Mouse (Mus musculus): Measurements from ENCODE around the gene Qrich2. TPM values are rescaled to one million over a fixed set of nuclear protein-coding genes. Genes with fewer than 3 reads are reported as not detected.
A peak's percentile ranks its signal among the peaks of the same experiment; 100 is the strongest.

Qrich2 gene
- polyA plus RNA-seq, 1 experiment from 2014 or later: not detected

- H3K4me2 ChIP-seq: peak overlapping the region; percentile 97
- H3K27ac ChIP-seq: peak overlapping the region; percentile 78
- H3K4me1 ChIP-seq (replicated peaks): peaks cover 35% of the 10 kb centered on the region
- no peaks in the 10 kb centered on the region for H3K27me3 ChIP-seq
- peak overlapping the region; percentile 93 for H3K9ac ChIP-seq
- under 1% methylated on average over 39 of the region's 39 CpGs for WGBS (ENCODE audit: insufficient replicate concordance)
- DNase-seq (peak; percentile 26), ATAC-seq (ENCODE audit: low read depth) (peak; percentile 35)
- no peaks in the 10 kb centered on the region for H3K9me3 ChIP-seq (replicated peaks)
- peak overlapping the region; percentile 95 for H3K4me3 ChIP-seq (replicated peaks)
- peaks cover 34% of the 10 kb centered on the region for H3K36me3 ChIP-seq
Measured at GRCm38 (mm10) chr11:116489771-116490231, 23.8 kb upstream of the Qrich2 start.

- Histone ChIP-seq H3K9me3 (replicated peaks) (no peaks in the 10 kb centered on the region), H3K9ac (peak overlapping the region; percentile 93), H3K4me1 (replicated peaks) (peaks cover 31% of the 10 kb centered on the region), H3K36me3 (peaks cover 42% of the 10 kb centered on the region), H3K4me3 (replicated peaks) (peak overlapping the region; percentile 95), H3K27me3 (no peaks in the 10 kb centered on the region), H3K4me2 (peak overlapping the region; percentile 97), H3K27ac (no peak overlapping the region; the same call in 1 of the 2 replicates)
- DNase-seq (no peak), ATAC-seq (ENCODE audit: low read depth) (no peak)
- 62% methylated on average over 14 of the region's 14 CpGs for WGBS (ENCODE audit: insufficient replicate concordance)
Measured at GRCm38 (mm10) chr11:116488693-116489375, 22.8 kb upstream of the Qrich2 start.

DNA sequence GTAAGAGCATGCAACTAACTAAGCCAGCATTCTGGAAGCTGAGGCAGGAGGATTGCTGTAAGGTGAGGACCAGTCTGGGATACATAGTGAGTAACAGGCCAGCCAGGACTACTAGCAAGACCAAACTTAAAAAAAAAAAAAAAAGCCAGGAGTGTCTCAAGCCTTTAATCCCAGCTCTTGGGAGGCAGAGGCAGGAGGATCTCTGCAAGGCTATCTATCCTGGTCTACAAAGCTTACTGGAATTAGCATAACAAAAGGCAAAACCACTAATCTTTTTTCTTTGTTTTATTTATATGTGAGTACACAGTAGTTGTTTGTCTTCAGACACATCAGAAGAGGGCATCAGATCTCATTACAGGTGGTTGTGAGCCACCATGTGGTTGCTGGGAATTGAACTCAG lies 22.2 kb upstream of the Qrich2 start:
- Histone ChIP-seq H3K27me3 (no peaks in the 10 kb centered on the region), H3K4me3 (replicated peaks) (no peak overlapping the region), H3K4me1 (replicated peaks) (peaks cover 28% of the 10 kb centered on the region), H3K9me3 (replicated peaks) (no peaks in the 10 kb centered on the region), H3K36me3 (peaks cover 48% of the 10 kb centered on the region), H3K9ac (no peak overlapping the region), H3K27ac (no peak overlapping the region), H3K4me2 (no peak overlapping the region)
- no peak for ATAC-seq (ENCODE audit: low read depth)
- DNase-seq: no peak

DNA sequence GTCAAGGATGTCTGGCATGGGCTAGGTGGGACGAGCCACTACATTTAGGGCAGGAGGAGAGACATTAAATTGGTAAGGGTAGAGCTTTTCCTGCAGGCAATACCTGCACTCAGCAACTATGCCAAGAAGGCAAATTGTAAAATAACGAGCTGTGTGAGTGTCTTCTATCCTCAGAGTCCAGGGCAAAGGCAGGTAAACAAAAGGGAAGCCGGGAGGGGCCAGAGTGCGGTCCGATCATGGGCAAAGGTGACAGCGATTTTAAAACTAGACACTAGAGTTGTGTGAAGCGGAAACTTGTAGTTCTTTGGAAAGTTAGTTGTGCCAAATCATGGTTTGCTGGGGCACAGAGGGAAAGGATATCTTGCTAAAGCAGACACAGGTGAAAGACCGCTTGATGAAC lies 18.2 kb upstream of the Qrich2 start:
- Histone ChIP-seq H3K9me3 (replicated peaks) (no peaks in the 10 kb centered on the region), H3K27ac (peak overlapping the region; percentile 19), H3K27me3 (no peaks in the 10 kb centered on the region), H3K9ac (no peak overlapping the region), H3K4me3 (replicated peaks) (no peak overlapping the region), H3K36me3 (peaks cover 84% of the 10 kb centered on the region), H3K4me2 (no peak overlapping the region), H3K4me1 (replicated peaks) (peaks cover 21% of the 10 kb centered on the region)
- 71% methylated on average over 8 of the region's 8 CpGs for WGBS (ENCODE audit: insufficient replicate concordance)
- ATAC-seq (ENCODE audit: low read depth) (no peak), DNase-seq (no peak)

DNA sequence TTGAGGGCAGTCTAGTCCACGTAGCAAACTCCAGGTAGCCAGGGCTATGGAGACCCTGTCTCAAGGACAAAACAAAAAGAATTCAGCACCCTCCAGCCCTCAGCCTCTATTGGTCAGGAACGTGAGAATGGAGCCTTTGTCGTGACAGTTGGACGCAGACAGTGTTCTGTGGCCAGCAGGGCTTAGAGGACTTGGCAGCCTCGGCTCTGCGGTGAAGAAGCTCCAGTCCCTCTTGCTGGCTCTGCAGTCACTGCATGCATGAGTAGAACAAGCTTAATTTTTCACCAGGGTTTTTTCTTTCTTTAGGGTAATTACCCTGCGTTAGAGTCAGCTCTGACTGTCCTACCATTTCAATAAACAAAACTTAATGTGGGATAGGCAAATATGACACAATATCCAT lies 15.7 kb upstream of the Qrich2 start:
- 82% methylated on average over 7 of the region's 7 CpGs for WGBS (ENCODE audit: insufficient replicate concordance)
- Histone ChIP-seq H3K4me3 (replicated peaks) (no peak overlapping the region), H3K9ac (no peak overlapping the region), H3K4me1 (replicated peaks) (peaks cover 17% of the 10 kb centered on the region; the same call in 1 of the 2 replicates), H3K36me3 (peaks cover 95% of the 10 kb centered on the region), H3K4me2 (no peak overlapping the region), H3K27me3 (no peaks in the 10 kb centered on the region), H3K27ac (no peak overlapping the region), H3K9me3 (replicated peaks) (no peaks in the 10 kb centered on the region)
- DNase-seq (no peak), ATAC-seq (ENCODE audit: low read depth) (no peak)

GRCm38 (mm10) chr11:116480975-116481374 lies 14.9 kb upstream of the Qrich2 start:
- DNase-seq: no peak
- no peak overlapping the region for H3K4me3 ChIP-seq (replicated peaks)
- H3K27ac ChIP-seq: no peak overlapping the region
- no peak overlapping the region for H3K9ac ChIP-seq
- no peaks in the 10 kb centered on the region for H3K9me3 ChIP-seq (replicated peaks)
- peaks cover 95% of the 10 kb centered on the region for H3K36me3 ChIP-seq
- no peak overlapping the region for H3K4me2 ChIP-seq
- no peak for ATAC-seq (ENCODE audit: low read depth)
- 88% methylated on average over 8 of the region's 8 CpGs for WGBS (ENCODE audit: insufficient replicate concordance)
- no peaks in the 10 kb centered on the region for H3K27me3 ChIP-seq
- peaks cover 17% of the 10 kb centered on the region; the same call in 1 of the 2 replicates for H3K4me1 ChIP-seq (replicated peaks)

- DNase-seq (no peak), ATAC-seq (ENCODE audit: low read depth) (no peak)
- H3K9ac ChIP-seq: no peak overlapping the region
- H3K27ac ChIP-seq: no peak overlapping the region
- H3K4me2 ChIP-seq: no peak overlapping the region
- no peak overlapping the region for H3K4me3 ChIP-seq (replicated peaks)
- H3K4me1 ChIP-seq (replicated peaks): peaks cover 17% of the 10 kb centered on the region; the same call in 1 of the 2 replicates
- H3K27me3 ChIP-seq: no peaks in the 10 kb centered on the region
- no peaks in the 10 kb centered on the region for H3K9me3 ChIP-seq (replicated peaks)
- 70% methylated on average over 8 of the region's 8 CpGs for WGBS (ENCODE audit: insufficient replicate concordance)
- peaks cover 95% of the 10 kb centered on the region for H3K36me3 ChIP-seq
Measured at GRCm38 (mm10) chr11:116479832-116480231, 13.8 kb upstream of the Qrich2 start.

- 87% methylated on average over 7 of the region's 7 CpGs for WGBS (ENCODE audit: insufficient replicate concordance)
- H3K27me3 ChIP-seq: no peaks in the 10 kb centered on the region
- ATAC-seq (ENCODE audit: low read depth) (no peak), DNase-seq (no peak)
- no peak overlapping the region for H3K9ac ChIP-seq
- peaks cover 17% of the 10 kb centered on the region; the same call in 1 of the 2 replicates for H3K4me1 ChIP-seq (replicated peaks)
- no peak overlapping the region for H3K4me3 ChIP-seq (replicated peaks)
- peaks cover 94% of the 10 kb centered on the region for H3K36me3 ChIP-seq
- no peak overlapping the region for H3K4me2 ChIP-seq
- H3K9me3 ChIP-seq (replicated peaks): no peaks in the 10 kb centered on the region
- no peak overlapping the region for H3K27ac ChIP-seq
Measured at GRCm38 (mm10) chr11:116478978-116479377, 12.9 kb upstream of the Qrich2 start.

GRCm38 (mm10) chr11:116477160-116477759 lies 11.2 kb upstream of the Qrich2 start:
- peaks cover 14% of the 10 kb centered on the region; the same call in 1 of the 2 replicates for H3K4me1 ChIP-seq (replicated peaks)
- no peak overlapping the region for H3K4me2 ChIP-seq
- WGBS (ENCODE audit: insufficient replicate concordance): 88% methylated on average over 15 of the region's 15 CpGs
- H3K36me3 ChIP-seq: peaks cover 99% of the 10 kb centered on the region
- no peak overlapping the region for H3K27ac ChIP-seq
- H3K4me3 ChIP-seq (replicated peaks): no peak overlapping the region
- DNase-seq: no peak
- H3K9ac ChIP-seq: no peak overlapping the region
- no peak for ATAC-seq (ENCODE audit: low read depth)
- H3K27me3 ChIP-seq: no peaks in the 10 kb centered on the region
- H3K9me3 ChIP-seq (replicated peaks): no peaks in the 10 kb centered on the region

GRCm38 (mm10) chr11:116476696-116477095 lies 10.7 kb upstream of the Qrich2 start:
- Histone ChIP-seq H3K27ac (no peak overlapping the region), H3K4me3 (replicated peaks) (no peak overlapping the region), H3K4me2 (no peak overlapping the region), H3K4me1 (replicated peaks) (peaks cover 14% of the 10 kb centered on the region; the same call in 1 of the 2 replicates), H3K27me3 (no peaks in the 10 kb centered on the region), H3K9me3 (replicated peaks) (no peaks in the 10 kb centered on the region), H3K36me3 (peaks cover 99% of the 10 kb centered on the region), H3K9ac (no peak overlapping the region)
- WGBS (ENCODE audit: insufficient replicate concordance): 87% methylated on average over 6 of the region's 6 CpGs
- DNase-seq: no peak
- ATAC-seq (ENCODE audit: low read depth): no peak

DNA sequence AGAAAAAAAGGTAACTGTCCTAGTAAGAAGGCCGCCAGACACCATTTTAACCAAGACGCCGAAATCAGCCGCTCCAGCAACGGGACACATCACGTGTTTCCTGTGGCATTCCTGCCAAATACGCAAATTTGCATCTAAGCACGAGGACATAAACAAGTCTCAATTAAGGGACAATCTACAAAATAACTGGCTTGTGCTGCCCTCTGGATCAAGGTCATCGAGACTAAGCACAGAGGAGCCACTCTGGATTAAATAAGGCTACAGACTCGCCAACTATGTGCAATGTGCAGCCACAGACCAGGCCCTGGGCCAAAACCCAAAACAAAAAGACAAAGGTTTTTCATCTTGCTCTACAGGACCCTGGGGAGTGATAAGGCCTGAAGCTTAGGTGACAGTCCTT lies 10.0 kb upstream of the Qrich2 start:
- ATAC-seq (ENCODE audit: low read depth) (no peak), DNase-seq (no peak)
- Histone ChIP-seq H3K36me3 (peaks cover 99% of the 10 kb centered on the region), H3K27me3 (no peaks in the 10 kb centered on the region), H3K4me2 (no peak overlapping the region), H3K4me3 (replicated peaks) (no peak overlapping the region), H3K4me1 (replicated peaks) (peaks cover 18% of the 10 kb centered on the region; the same call in 1 of the 2 replicates), H3K9ac (no peak overlapping the region), H3K27ac (no peak overlapping the region), H3K9me3 (replicated peaks) (no peaks in the 10 kb centered on the region)
- 86% methylated on average over 10 of the region's 10 CpGs for WGBS (ENCODE audit: insufficient replicate concordance)

- Histone ChIP-seq H3K4me3 (replicated peaks) (no peak overlapping the region), H3K36me3 (peaks cover 75% of the 10 kb centered on the region), H3K4me2 (no peak overlapping the region), H3K27ac (no peak overlapping the region), H3K27me3 (no peaks in the 10 kb centered on the region), H3K9me3 (replicated peaks) (no peaks in the 10 kb centered on the region), H3K4me1 (replicated peaks) (peaks cover 16% of the 10 kb centered on the region), H3K9ac (no peak overlapping the region)
- ATAC-seq (ENCODE audit: low read depth) (no peak), DNase-seq (no peak)
- 67% methylated on average over 4 of the region's 4 CpGs for WGBS (ENCODE audit: insufficient replicate concordance)
Measured at GRCm38 (mm10) chr11:116472275-116472674, 6.2 kb upstream of the Qrich2 start.
